Mouse (Mus musculus) liver, embryonic 15.5 days (tissue): ENCODE measurements at regions not wholly inside any gene's neighbourhood (a gene's known extent, or its start where the extent isn't known, plus 50 kb on each side); places are given as distances from the start of the nearest gene placed in this dataset.
"Not testable (repeated sequence)": the region's sequence is repeated elsewhere in the genome, so short reads cannot be mapped to it uniquely, and the experiment has no call there.

Experiments
- ATAC-seq: fragments of 200-750 bp; cut with Nextera tagmentation; 2 replicates; pipeline ENCODE4 v1.8.0; 2017; ENCODE audit warnings: moderate number of reproducible peaks, mild to moderate bottlenecking, moderate library complexity; ENCODE audit not compliant: insufficient read depth
- H3K27ac ChIP-seq: fragments of 300-500 bp; sonication (generic); replicated peaks from 2 replicates; pipeline ENCODE4 v1.5.1; 2015; ENCODE audit warnings: mild to moderate bottlenecking, inconsistent platforms
- H3K27me3 ChIP-seq: fragments of 300-500 bp; sonication (generic); 2 replicates; pipeline ENCODE4 v1.6.1; 2015; ENCODE audit warnings: mild to moderate bottlenecking, inconsistent platforms
- H3K36me3 ChIP-seq: fragments of 300-500 bp; sonication (generic); replicated peaks from 2 replicates; pipeline ENCODE4 v1.6.1; 2015; ENCODE audit warnings: moderate library complexity, mild to moderate bottlenecking, inconsistent platforms
- H3K4me1 ChIP-seq: fragments of 300-500 bp; sonication (generic); replicated peaks from 2 replicates; pipeline ENCODE4 v1.6.1; 2015; ENCODE audit warnings: inconsistent platforms
- H3K4me2 ChIP-seq: fragments of 300-500 bp; sonication (generic); 2 replicates; pipeline ENCODE4 v1.6.1; 2015; ENCODE audit warnings: moderate library complexity, mild to moderate bottlenecking, inconsistent platforms
- H3K4me3 ChIP-seq: fragments of 300-500 bp; sonication (generic); replicated peaks from 2 replicates; pipeline ENCODE4 v1.5.1; 2015; ENCODE audit warnings: mild to moderate bottlenecking, inconsistent platforms
- H3K9ac ChIP-seq: fragments of 300-500 bp; sonication (generic); 2 replicates; pipeline ENCODE4 v1.6.1; 2015; ENCODE audit warnings: moderate library complexity, mild to moderate bottlenecking, inconsistent platforms
- H3K9me3 ChIP-seq: fragments of 300-500 bp; sonication (generic); replicated peaks from 2 replicates; pipeline ENCODE4 v1.6.1; 2016; ENCODE audit warnings: inconsistent platforms
- WGBS: fragments of 180-500 bp; shearing (Covaris S2); methylation state at CpG from one replicate; pipeline ENCODE4 v1.1.7; 2015; ENCODE audit warnings: mixed read lengths; ENCODE audit not compliant: insufficient replicate concordance; 5-methylcytosine and 5-hydroxymethylcytosine counted together

DNA sequence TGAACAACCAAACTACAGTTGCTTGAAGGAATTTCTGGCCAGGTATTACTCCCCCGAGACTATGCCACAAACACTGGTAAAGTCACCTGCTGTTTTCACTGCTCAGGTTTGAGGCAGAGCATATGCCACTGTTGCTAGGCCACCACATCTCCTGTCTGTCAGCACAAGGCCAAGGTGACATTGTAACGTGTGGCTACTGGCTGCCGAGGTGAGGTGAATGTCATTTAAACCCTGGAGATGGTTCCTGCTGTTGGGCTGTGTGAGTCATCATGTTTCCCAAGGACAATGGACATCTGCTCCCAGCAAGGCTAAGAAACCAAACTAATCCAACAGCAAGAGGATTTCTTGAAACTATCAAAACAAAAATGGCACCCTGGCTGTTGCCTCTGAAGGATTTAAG, 67.2 kb upstream of the Zcchc2 start:
- H3K36me3 ChIP-seq: no peaks in the 10 kb centered on the region
- H3K27ac ChIP-seq: no peak overlapping the region
- H3K27me3 ChIP-seq: no peaks in the 10 kb centered on the region
- no peak for ATAC-seq
- 58% methylated on average over 3 of the region's 3 CpGs for WGBS
- no peak overlapping the region for H3K9ac ChIP-seq
- no peaks in the 10 kb centered on the region for H3K9me3 ChIP-seq
- 0 out of 2 replicates have a peak, but pooled peaks cover 5% of the 10 kb centered on the region for H3K4me1 ChIP-seq
- no peak overlapping the region for H3K4me2 ChIP-seq
- H3K4me3 ChIP-seq: no peak overlapping the region

DNA sequence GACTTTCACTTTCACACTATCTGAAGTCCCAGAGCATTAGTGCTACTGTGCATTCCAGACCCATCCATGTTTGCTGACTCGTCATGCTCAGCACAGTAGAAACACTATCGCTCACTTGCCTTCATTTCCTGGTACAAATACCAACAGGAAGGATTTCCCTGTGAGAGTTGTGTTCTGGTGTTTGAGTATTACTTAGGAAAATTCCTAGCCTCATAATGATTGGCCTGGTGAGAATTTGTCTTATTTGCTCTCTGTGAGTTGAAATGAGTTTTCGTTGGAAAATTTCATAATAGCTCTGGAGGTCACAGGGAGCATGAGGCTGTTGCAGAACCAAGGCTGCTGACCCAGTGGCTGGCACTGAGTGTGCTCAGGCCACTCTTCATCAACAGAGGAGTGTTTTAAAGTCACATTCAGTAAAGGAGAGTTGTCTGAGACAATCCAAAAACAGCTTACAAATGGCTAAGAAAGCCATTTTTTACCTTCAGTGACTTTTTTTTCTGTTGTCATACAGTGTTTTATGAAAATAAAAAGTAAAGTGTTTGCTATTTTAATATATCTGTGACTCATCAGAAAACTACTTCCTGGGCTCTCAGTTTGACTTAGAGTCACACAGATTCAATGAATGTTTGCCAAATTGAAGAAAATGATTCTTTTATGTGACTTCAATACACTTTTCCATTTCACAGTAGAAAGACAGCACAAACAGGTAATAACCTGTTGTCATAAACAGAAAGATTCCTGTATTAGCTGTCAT, 64.4 kb upstream of the Zcchc2 start:
- Histone ChIP-seq H3K27me3 (no peaks in the 10 kb centered on the region), H3K27ac (no peak overlapping the region), H3K4me3 (no peak overlapping the region), H3K9me3 (no peaks in the 10 kb centered on the region), H3K4me1 (0 out of 2 replicates have a peak, but pooled peaks cover 5% of the 10 kb centered on the region), H3K9ac (no peak overlapping the region), H3K4me2 (no peak overlapping the region), H3K36me3 (no peaks in the 10 kb centered on the region)
- peak; percentile 69 for ATAC-seq
- WGBS: 48% methylated on average over 3 of the region's 3 CpGs

GRCm38 (mm10) chr1:105926871-105927270, 63.3 kb upstream of the Zcchc2 start:
- no peak for ATAC-seq
- 72% methylated on average over 2 of the region's 2 CpGs for WGBS
- no peaks in the 10 kb centered on the region for H3K27me3 ChIP-seq

DNA sequence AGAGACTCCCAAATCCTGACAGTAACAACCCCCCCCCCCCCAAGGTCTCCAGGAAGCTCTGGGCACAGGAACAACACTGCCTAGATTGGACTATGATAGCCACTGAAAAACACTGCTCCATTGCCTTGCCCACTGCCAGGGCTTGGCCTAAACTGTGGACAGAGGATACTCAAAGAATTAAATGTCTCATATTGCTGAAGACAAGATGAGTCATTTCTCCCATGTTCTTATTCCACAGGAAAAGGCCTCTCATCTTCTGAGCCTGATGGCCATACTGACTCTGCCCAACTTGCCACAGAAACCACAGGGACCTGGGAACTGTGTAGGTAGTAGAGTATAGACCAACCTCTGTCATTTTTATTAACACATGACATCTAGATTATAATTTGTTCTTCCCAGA, 59.4 kb upstream of the Zcchc2 start:
- H3K4me3 ChIP-seq: no peak overlapping the region
- no peak overlapping the region for H3K4me2 ChIP-seq
- no peaks in the 10 kb centered on the region for H3K9me3 ChIP-seq
- no peaks in the 10 kb centered on the region for H3K36me3 ChIP-seq
- no peak for ATAC-seq
- H3K27me3 ChIP-seq: no peaks in the 10 kb centered on the region
- 0 out of 2 replicates have a peak, but pooled peaks cover 3% of the 10 kb centered on the region for H3K4me1 ChIP-seq
- H3K9ac ChIP-seq: no peak overlapping the region
- no peak overlapping the region for H3K27ac ChIP-seq

More at GRCm38 (mm10) chr1:105926871-105927270, 63.3 kb upstream of the Zcchc2 start:
- Histone ChIP-seq H3K9me3 (no peaks in the 10 kb centered on the region), H3K27ac (no peak overlapping the region), H3K9ac (no peak overlapping the region), H3K4me3 (no peak overlapping the region), H3K36me3 (no peaks in the 10 kb centered on the region), H3K4me1 (0 out of 2 replicates have a peak, but pooled peaks cover 5% of the 10 kb centered on the region), H3K4me2 (no peak overlapping the region)

DNA sequence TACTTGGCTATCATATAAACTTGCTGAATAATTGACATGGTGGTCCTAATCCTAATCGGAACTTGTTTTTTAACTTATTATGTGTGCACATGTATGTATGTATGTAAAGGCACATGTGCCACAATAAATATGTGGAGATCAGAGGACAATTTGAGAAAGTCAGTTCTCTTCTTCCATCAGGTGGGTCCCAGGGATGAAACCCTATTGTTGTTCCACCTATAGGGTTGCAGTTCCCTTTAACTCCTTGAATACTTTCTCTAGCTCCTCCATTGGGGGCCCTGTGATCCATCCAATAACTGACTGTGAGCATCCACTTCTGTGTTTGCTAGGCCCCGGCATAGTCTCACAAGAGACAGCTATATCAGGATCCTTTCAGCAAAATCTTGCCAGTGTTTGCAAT, 56.0 kb upstream of the Zcchc2 start:
- H3K9me3 ChIP-seq, H3K27ac ChIP-seq, H3K9ac ChIP-seq, ATAC-seq, H3K4me1 ChIP-seq, H3K27me3 ChIP-seq, H3K4me3 ChIP-seq, H3K4me2 ChIP-seq, H3K36me3 ChIP-seq: not testable (repeated sequence)
- WGBS: 63% methylated on average over 2 of the region's 2 CpGs
